Comparison of ENCODE assay signal across 8 mouse cellular contexts in genomic region chr7:79147011-79147837, GRCm38 (mm10). TPM values are rescaled to one million over a fixed set of nuclear protein-coding genes. Genes with fewer than 3 reads are reported as not detected.
A peak's percentile ranks its signal among the peaks of the same experiment; 100 is the strongest.
DNase-seq lines count a peak whose midpoint lies in the region; ATAC-seq lines count a peak whose summit lies in the region.

No protein-coding gene starts in this region.

- H3K4me2 ChIP-seq in forebrain, embryonic 13.5 days: peak overlapping the region; percentile 90
- peak overlapping the region; percentile 96 for H3K4me2 ChIP-seq in hindbrain, embryonic 16.5 days (ENCODE audit: low read length)

- intact Hi-C loops in heart, postnatal 25 days (cut with DNase I): loop anchor here (10.0 kb wide), 1 partner anchor 318 kb away; the partner anchor contains the start of gene Polg

- WGBS in forebrain, embryonic 13.5 days: 57% methylated on average over 12 of the region's 12 CpGs
- 63% methylated on average over 12 of the region's 12 CpGs for WGBS in hindbrain, embryonic 16.5 days

- peaks cover 28% of the 10 kb centered on the region for H3K4me1 ChIP-seq in forebrain, embryonic 13.5 days
- H3K4me1 ChIP-seq in hindbrain, embryonic 16.5 days (ENCODE audit: control insufficient read depth, insufficient read depth, low read depth, low read length): peaks cover 10% of the 10 kb centered on the region

- H3K27ac ChIP-seq in forebrain, embryonic 13.5 days: no peak overlapping the region
- no peak overlapping the region; the same call in 1 of the 2 replicates for H3K27ac ChIP-seq in hindbrain, embryonic 16.5 days (ENCODE audit: low read depth, low read length)

- no peaks in the 10 kb centered on the region for H3K9me3 ChIP-seq in forebrain, embryonic 13.5 days (replicated peaks)
- no peaks in the 10 kb centered on the region for H3K9me3 ChIP-seq in hindbrain, embryonic 16.5 days (ENCODE audit: control insufficient read depth, low read length)

- DNase-seq in heart, adult 11 months: peak; percentile 96
- DNase-seq in heart, postnatal 25 days (ENCODE audit: low spot score): no peak
- DNase-seq in mesoderm, embryonic 11.5 days (ENCODE audit: low read depth, low spot score): peak; percentile 20
- DNase-seq in T-cell, adult 2 months (ENCODE audit: low spot score): no peak
- no peak for DNase-seq in cerebellum, adult 11-12 months
- no peak for DNase-seq in layer of hippocampus, postnatal 14 days (ENCODE audit: low spot score in 2 of 2)

- peak overlapping the region; percentile 64 for H3K4me3 ChIP-seq in forebrain, embryonic 13.5 days
- H3K4me3 ChIP-seq in hindbrain, embryonic 16.5 days (ENCODE audit: low read length): peak overlapping the region; percentile 67

- H3K9ac ChIP-seq in forebrain, embryonic 13.5 days: 0 out of 2 replicates have a peak overlapping the region, but pooled peaks have one; percentile 3
- H3K9ac ChIP-seq in hindbrain, embryonic 16.5 days (ENCODE audit: low read depth, low read length): peak overlapping the region; percentile 22; the same call in 1 of the 2 replicates

- peaks cover 19% of the 10 kb centered on the region for H3K36me3 ChIP-seq in forebrain, embryonic 13.5 days (ENCODE audit: poor library complexity, severe bottlenecking)
- H3K36me3 ChIP-seq in hindbrain, embryonic 16.5 days (ENCODE audit: control insufficient read depth, insufficient read depth, low read length): no peaks in the 10 kb centered on the region

- ATAC-seq in forebrain, embryonic 13.5 days: no peak
- no peak for ATAC-seq in hindbrain, embryonic 16.5 days

- H3K27me3 ChIP-seq in forebrain, embryonic 13.5 days: no peaks in the 10 kb centered on the region
- H3K27me3 ChIP-seq in hindbrain, embryonic 16.5 days (replicated peaks; ENCODE audit: control insufficient read depth, insufficient read depth, low read length): no peaks in the 10 kb centered on the region; the same call in 1 of the 2 replicates

RNA-seq across cellular contexts. Expression of gene Mfge8, which starts 1.6 kb away (rescaled TPM):
- total RNA-seq in heart, postnatal 25 days (2021): 100 to 1,000 TPM; 118 to 144 TPM
- 80.3 and 85.9 TPM in 2 replicates for polyA plus RNA-seq in forebrain, embryonic 13.5 days (2015; fragmentation: Nextera tagmentation; extraction: Ambion mirVana)
- polyA plus RNA-seq in hindbrain, embryonic 16.5 days (2015; fragmentation: Nextera tagmentation; extraction: Ambion mirVana): 281 and 351 TPM in 2 replicates
- total RNA-seq in layer of hippocampus, postnatal 14 days (2021): 100 to 1,000 TPM; 136 to 141 TPM

RNA-seq across cellular contexts. Expression of gene Hapln3, which starts 16.4 kb away (rescaled TPM):
- total RNA-seq in heart, postnatal 25 days (2021): under 1 TPM; 0.20 to 0.31 TPM
- polyA plus RNA-seq in forebrain, embryonic 13.5 days (2015; fragmentation: Nextera tagmentation; extraction: Ambion mirVana): 1.9 TPM in 2 replicates
- 2.3 and 4.4 TPM in 2 replicates for polyA plus RNA-seq in hindbrain, embryonic 16.5 days (2015; fragmentation: Nextera tagmentation; extraction: Ambion mirVana)
- 1 to 10 TPM; 4.1 to 4.5 TPM for total RNA-seq in layer of hippocampus, postnatal 14 days (2021)

Comparison
In these comparisons a context has a peak if more than half of its experiments do, and no peak if none do; other contexts are left out.
1. DNase-seq: peak in heart, adult 11 months (single experiment) and mesoderm, embryonic 11.5 days (single experiment); none in heart, postnatal 25 days (single experiment), T-cell, adult 2 months (single experiment), cerebellum, adult 11-12 months (single experiment) and layer of hippocampus, postnatal 14 days (0 of 2).